Mouse (Mus musculus) liver, embryonic 14.5 days (tissue): Measurements from ENCODE around the gene Ep400.

Source experiments
- CTCF ChIP-seq: IDR thresholded peaks from 2 replicates; pipeline ENCODE4 v1.5.1; 2016; ENCODE audit warnings: antibody characterized with exemption, low read depth, control low read depth
- EP300 ChIP-seq: IDR thresholded peaks from 2 replicates; pipeline ENCODE4 v1.6.1; 2016; ENCODE audit warnings: antibody characterized with exemption, low read depth

GRCm38 (mm10) chr5:110807453-110807852 is 36.9 kb upstream of the Ep400 start:
- TF ChIP-seq CTCF (no peak), EP300 (no peak)
